Mouse (Mus musculus): ENCODE data around the gene Olfr642. TPM values are rescaled to one million over a fixed set of nuclear protein-coding genes. Genes with fewer than 3 reads are reported as not detected.

Gene Olfr642
- total RNA-seq (2021) (not detected), polyA plus RNA-seq (2012; rRNA removed) (not detected in 2 replicates)
- long read RNA-seq = 0 reads

- no peak within 1 kb of the TSS for H3K9ac ChIP-seq (ENCODE audit: low read depth, low read length)
- H3K36me3 ChIP-seq (ENCODE audit: control insufficient read depth, insufficient read depth, low read length) = no peaks in the 10 kb centered on the region
- no peak within 1 kb of the TSS for H3K4me3 ChIP-seq
- intact Hi-C loops (cut with DNase I) = no loop called here
- H3K4me1 ChIP-seq (ENCODE audit: control insufficient read depth, insufficient read depth, low read length) = no peaks in the 10 kb centered on the region
- no peaks in the 10 kb centered on the region for H3K27me3 ChIP-seq (ENCODE audit: control insufficient read depth, insufficient read depth, low read length)
- 55% methylated on average over 1 of the region's 1 CpGs for WGBS
- TF ChIP-seq POLR2A (IDR thresholded peaks at IDR 0.05; ENCODE audit: insufficient read depth, low read depth, low read length) = no peak
- no peak for TF ChIP-seq EP300 (IDR thresholded peaks at IDR 0.05; ENCODE audit: insufficient read depth, low read depth, low read length)
- no peak for TF ChIP-seq CTCF (IDR thresholded peaks at IDR 0.05)
- H3K79me2 ChIP-seq (replicated peaks; ENCODE audit: control insufficient read depth, insufficient read depth, low read length) = no peaks in the 10 kb centered on the region
- H3K27ac ChIP-seq = no peak within 1 kb of the TSS
- DNase-seq = no peak
These were observed at the start of gene Olfr642 for GRCm38 (mm10) chr7:104052566-104052965. Gene Olfr642 (minus strand): TSS chr7:104052666.

GRCm38 (mm10) chr7:104085365-104085764 lies 32.9 kb upstream of the Olfr642 start, which contains the start of gene Olfr645:
Gene Olfr645 (minus strand): TSS chr7:104085465.
- 65% methylated on average over 1 of the region's 1 CpGs for WGBS

GRCm38 (mm10) chr7:104071769-104072168 lies 19.3 kb upstream of the Olfr642 start, which contains the start of gene Olfr644:
Gene Olfr644 (minus strand): TSS chr7:104071869.
- no peaks in the 10 kb centered on the region for H3K36me3 ChIP-seq (ENCODE audit: control insufficient read depth, insufficient read depth, low read length)
- no peaks in the 10 kb centered on the region for H3K27me3 ChIP-seq (ENCODE audit: control insufficient read depth, insufficient read depth, low read length)
- H3K79me2 ChIP-seq (replicated peaks; ENCODE audit: control insufficient read depth, insufficient read depth, low read length) = no peaks in the 10 kb centered on the region
- intact Hi-C loops (cut with DNase I) = no loop called here
- TF ChIP-seq POLR2A (IDR thresholded peaks at IDR 0.05; ENCODE audit: insufficient read depth, low read depth, low read length) = no peak
- no peak for TF ChIP-seq EP300 (IDR thresholded peaks at IDR 0.05; ENCODE audit: insufficient read depth, low read depth, low read length)
- no peak for TF ChIP-seq CTCF (IDR thresholded peaks at IDR 0.05)
- no peak for DNase-seq
- H3K27ac ChIP-seq = no peak within 1 kb of the TSS
- no peaks in the 10 kb centered on the region for H3K4me1 ChIP-seq (ENCODE audit: control insufficient read depth, insufficient read depth, low read length)
- no peak within 1 kb of the TSS for H3K9ac ChIP-seq (ENCODE audit: low read depth, low read length)
- no peak within 1 kb of the TSS for H3K4me3 ChIP-seq
- WGBS = 66% methylated on average over 2 of the region's 2 CpGs

More at GRCm38 (mm10) chr7:104085365-104085764, 32.9 kb upstream of the Olfr642 start, which contains the start of gene Olfr645:
- no peak for TF ChIP-seq CTCF (IDR thresholded peaks at IDR 0.05)
- no peak for TF ChIP-seq POLR2A (IDR thresholded peaks at IDR 0.05; ENCODE audit: insufficient read depth, low read depth, low read length)
- TF ChIP-seq EP300 (IDR thresholded peaks at IDR 0.05; ENCODE audit: insufficient read depth, low read depth, low read length) = no peak
- H3K27me3 ChIP-seq (ENCODE audit: control insufficient read depth, insufficient read depth, low read length) = no peaks in the 10 kb centered on the region
- no peak within 1 kb of the TSS for H3K27ac ChIP-seq
- no peak within 1 kb of the TSS for H3K4me3 ChIP-seq
- no peaks in the 10 kb centered on the region for H3K36me3 ChIP-seq (ENCODE audit: control insufficient read depth, insufficient read depth, low read length)
- no peaks in the 10 kb centered on the region for H3K4me1 ChIP-seq (ENCODE audit: control insufficient read depth, insufficient read depth, low read length)
- intact Hi-C loops (cut with DNase I) = no loop called here
- H3K79me2 ChIP-seq (replicated peaks; ENCODE audit: control insufficient read depth, insufficient read depth, low read length) = no peaks in the 10 kb centered on the region
- no peak within 1 kb of the TSS for H3K9ac ChIP-seq (ENCODE audit: low read depth, low read length)
- DNase-seq = no peak

GRCm38 (mm10) chr7:104061345-104061744 lies 8.9 kb upstream of the Olfr642 start, which contains the start of gene 4930516K23Rik:
Gene 4930516K23Rik (minus strand): TSS chr7:104061445.
- H3K9ac ChIP-seq (ENCODE audit: low read depth, low read length) = no peak within 1 kb of the TSS
- WGBS = 36% methylated on average over 2 of the region's 2 CpGs
- intact Hi-C loops (cut with DNase I) = no loop called here
- no peaks in the 10 kb centered on the region for H3K36me3 ChIP-seq (ENCODE audit: control insufficient read depth, insufficient read depth, low read length)
- H3K4me3 ChIP-seq = no peak within 1 kb of the TSS
- no peak for DNase-seq
- TF ChIP-seq CTCF (IDR thresholded peaks at IDR 0.05) = no peak
- no peak for TF ChIP-seq POLR2A (IDR thresholded peaks at IDR 0.05; ENCODE audit: insufficient read depth, low read depth, low read length)
- TF ChIP-seq EP300 (IDR thresholded peaks at IDR 0.05; ENCODE audit: insufficient read depth, low read depth, low read length) = no peak
- no peaks in the 10 kb centered on the region for H3K79me2 ChIP-seq (replicated peaks; ENCODE audit: control insufficient read depth, insufficient read depth, low read length)
- H3K27ac ChIP-seq = no peak within 1 kb of the TSS
- no peaks in the 10 kb centered on the region for H3K27me3 ChIP-seq (ENCODE audit: control insufficient read depth, insufficient read depth, low read length)
- no peaks in the 10 kb centered on the region for H3K4me1 ChIP-seq (ENCODE audit: control insufficient read depth, insufficient read depth, low read length)

GRCm38 (mm10) chr7:104059215-104059614 lies 6.7 kb upstream of the Olfr642 start:
- Histone ChIP-seq H3K79me2 (replicated peaks; ENCODE audit: control insufficient read depth, insufficient read depth, low read length) (no peaks in the 10 kb centered on the region), H3K4me1 (ENCODE audit: control insufficient read depth, insufficient read depth, low read length) (no peaks in the 10 kb centered on the region), H3K9ac (ENCODE audit: low read depth, low read length) (no peak overlapping the region), H3K27ac (no peak overlapping the region), H3K4me3 (no peak overlapping the region), H3K36me3 (ENCODE audit: control insufficient read depth, insufficient read depth, low read length) (no peaks in the 10 kb centered on the region), H3K27me3 (ENCODE audit: control insufficient read depth, insufficient read depth, low read length) (no peaks in the 10 kb centered on the region)
- no peak for DNase-seq
- no peak for TF ChIP-seq CTCF (IDR thresholded peaks at IDR 0.05)
- 89% methylated on average over 1 of the region's 1 CpGs for WGBS
- intact Hi-C loops (cut with DNase I) = no loop called here

GRCm38 (mm10) chr7:104050745-104051144 lies 1.7 kb downstream of the Olfr642 start:
- no peak for TF ChIP-seq EP300 (IDR thresholded peaks at IDR 0.05; ENCODE audit: insufficient read depth, low read depth, low read length)
- TF ChIP-seq CTCF (IDR thresholded peaks at IDR 0.05) = no peak
- no peak for TF ChIP-seq POLR2A (IDR thresholded peaks at IDR 0.05; ENCODE audit: insufficient read depth, low read depth, low read length)
- no peak for DNase-seq
- Histone ChIP-seq H3K9ac (ENCODE audit: low read depth, low read length) (no peak overlapping the region), H3K4me1 (ENCODE audit: control insufficient read depth, insufficient read depth, low read length) (no peaks in the 10 kb centered on the region), H3K79me2 (replicated peaks; ENCODE audit: control insufficient read depth, insufficient read depth, low read length) (no peaks in the 10 kb centered on the region), H3K4me3 (no peak overlapping the region), H3K27ac (no peak overlapping the region), H3K36me3 (ENCODE audit: control insufficient read depth, insufficient read depth, low read length) (no peaks in the 10 kb centered on the region), H3K27me3 (ENCODE audit: control insufficient read depth, insufficient read depth, low read length) (no peaks in the 10 kb centered on the region)
- intact Hi-C loops (cut with DNase I) = no loop called here
- WGBS = 74% methylated on average over 4 of the region's 4 CpGs

Data from heart, adult 2 months (tissue).